Mouse (Mus musculus) testis, postnatal 14 days (tissue): ENCODE data around the gene Tmc8.
"Not testable (repeated sequence)": the region's sequence is repeated elsewhere in the genome, so short reads cannot be mapped to it uniquely, and the experiment has no call there.

Source experiments
- DNase-seq: peaks from one replicate; pipeline ENCODE4 v3.0.0; 2021; ENCODE audit warnings: low spot score

Tmc8 gene

GRCm38 (mm10) chr11:117825333-117826101, 43.6 kb downstream of the Tmc8 start, which contains the start of the genes Afmid and Tk1:
TSS of gene Afmid (plus strand) at chr11:117825924.
TSS of gene Tk1 (minus strand) at chr11:117826092.
- DNase-seq: peak; percentile 84

GRCm38 (mm10) chr11:117826164-117826563, 44.3 kb downstream of the Tmc8 start:
- DNase-seq: no peak

DNA sequence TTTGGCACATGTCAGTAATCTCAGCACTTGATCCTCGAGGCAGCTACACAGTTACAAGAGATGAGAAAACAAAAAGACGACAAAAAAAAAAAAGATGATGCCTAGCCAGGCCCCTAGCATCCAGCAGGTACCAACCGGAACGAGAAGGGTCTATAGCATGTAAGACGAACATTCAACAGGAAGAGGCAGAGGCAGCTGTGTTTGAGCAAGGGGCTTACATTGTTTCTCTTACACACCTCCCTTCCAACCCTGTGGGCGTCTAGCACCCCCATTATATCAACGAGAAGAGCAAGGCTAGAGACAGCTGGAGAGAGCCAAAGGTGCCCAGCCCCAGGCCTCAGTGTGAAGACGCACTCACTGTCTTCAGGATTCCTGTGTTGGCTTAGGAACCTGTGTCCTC, 45.0 kb downstream of the Tmc8 start:
- no peak for DNase-seq

GRCm38 (mm10) chr11:117827386-117827785, 45.5 kb downstream of the Tmc8 start:
- no peak for DNase-seq

- no peak for DNase-seq
Measured at GRCm38 (mm10) chr11:117828149-117828887, 46.4 kb downstream of the Tmc8 start.

- DNase-seq: peak; percentile 47
Measured at GRCm38 (mm10) chr11:117828888-117829604, 47.2 kb downstream of the Tmc8 start.

DNA sequence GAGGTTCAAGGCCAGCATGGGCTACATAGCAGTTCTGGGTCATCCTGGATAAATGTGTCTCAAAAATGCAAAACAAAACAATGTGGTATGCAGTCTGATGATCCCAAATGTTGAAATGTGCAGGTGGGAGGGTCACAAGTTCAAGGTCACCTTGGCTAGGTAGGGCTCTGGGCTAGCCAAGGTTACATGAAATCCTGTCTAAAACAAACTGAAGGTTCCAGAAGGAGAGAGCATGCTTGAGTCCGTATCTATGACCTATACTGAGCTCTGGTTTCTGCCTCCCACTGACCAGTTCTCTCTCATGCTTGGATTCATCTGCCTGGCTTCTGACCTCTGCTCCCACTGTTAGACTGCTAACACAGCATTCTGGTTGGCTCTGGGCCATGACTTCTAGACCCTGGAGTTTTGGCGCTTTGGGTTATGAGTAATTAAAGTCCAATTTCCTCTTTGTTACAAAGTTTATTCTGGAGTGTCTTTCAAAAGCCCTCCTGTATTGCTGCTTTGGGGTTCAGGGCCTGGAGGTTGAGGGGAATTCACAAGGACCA, 47.9 kb downstream of the Tmc8 start:
- no peak for DNase-seq

DNA sequence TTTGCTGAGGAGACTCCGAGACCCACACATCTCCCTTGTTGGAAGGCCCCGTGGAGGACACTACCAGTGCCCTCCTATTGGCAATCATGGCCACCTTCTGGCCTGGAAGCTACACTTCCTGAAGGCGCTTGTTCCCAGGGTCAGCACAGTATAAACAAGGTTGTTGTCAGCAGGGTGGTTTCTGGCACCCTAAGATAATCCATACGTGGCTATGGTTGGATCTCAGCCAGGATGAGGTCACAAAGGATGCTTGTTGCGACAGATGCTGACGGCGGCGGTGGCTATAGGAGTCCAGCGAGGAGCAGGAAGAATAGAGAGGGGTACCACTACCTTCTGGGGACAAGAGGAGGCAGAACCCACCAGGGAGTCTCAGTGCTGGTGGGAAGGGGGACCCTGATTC, 48.5 kb downstream of the Tmc8 start:
- DNase-seq: no peak

- DNase-seq: peak; percentile 82
Measured at GRCm38 (mm10) chr11:117832086-117832969, 50.5 kb downstream of the Tmc8 start.

DNA sequence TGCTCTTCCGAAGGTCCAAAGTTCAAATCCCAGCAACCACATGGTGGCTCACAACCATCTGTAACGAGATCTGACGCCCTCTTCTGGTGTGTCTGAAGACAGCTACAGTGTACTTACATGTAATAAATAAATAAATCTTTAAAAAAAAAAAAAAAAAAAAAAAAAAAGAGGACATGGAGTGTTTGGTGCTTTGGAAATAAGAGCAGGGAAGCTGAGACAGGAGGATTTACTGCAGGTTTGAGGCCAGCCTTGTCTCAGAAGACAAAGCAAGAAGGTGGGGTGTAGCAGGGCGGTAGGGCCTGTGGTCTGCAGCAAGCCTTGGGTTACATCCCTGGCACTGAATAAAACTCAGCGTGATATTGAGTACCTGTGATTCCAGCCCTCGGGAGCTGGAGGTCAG, 51.6 kb downstream of the Tmc8 start:
- not testable (repeated sequence) for DNase-seq

GRCm38 (mm10) chr11:117834086-117834485, 52.2 kb downstream of the Tmc8 start:
- no peak for DNase-seq

- peak; percentile 69 for DNase-seq
Measured at GRCm38 (mm10) chr11:117836306-117836705, 54.4 kb downstream of the Tmc8 start.

GRCm38 (mm10) chr11:117838572-117838971, 56.7 kb downstream of the Tmc8 start:
- DNase-seq: no peak

DNA sequence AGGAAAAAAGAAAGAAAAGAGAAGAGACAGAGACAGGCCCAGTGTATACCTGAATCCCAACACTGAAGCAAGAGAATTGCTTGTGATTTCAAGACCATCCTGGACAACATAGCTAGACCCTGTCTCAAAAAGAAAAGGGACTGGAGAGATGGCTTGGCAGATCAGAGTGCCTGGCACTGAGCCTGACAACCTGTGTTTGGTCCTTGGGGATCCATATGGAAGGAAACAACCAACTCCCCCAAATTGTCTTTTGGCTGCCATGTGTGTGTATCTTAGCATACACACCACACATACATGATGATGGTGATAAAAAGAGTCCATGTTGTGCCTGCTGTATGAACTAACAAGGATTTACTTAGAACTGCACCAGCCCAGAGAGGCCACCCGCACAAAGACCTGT, 57.1 kb downstream of the Tmc8 start:
- DNase-seq: no peak

GRCm38 (mm10) chr11:117840910-117841309, 59.0 kb downstream of the Tmc8 start:
- no peak for DNase-seq
